Mouse (Mus musculus) layer of hippocampus, adult 11-12 months (tissue): ENCODE data around the gene Ccnjl.

Source experiments
- DNase-seq: peaks from one replicate; pipeline ENCODE4 v3.0.0; 2022; ENCODE audit warnings: low spot score

The Ccnjl gene

GRCm38 (mm10) chr11:43568263-43568662 is 39.7 kb downstream of the Ccnjl start:
- DNase-seq, result peak; percentile 39

GRCm38 (mm10) chr11:43569188-43569587 is 40.6 kb downstream of the Ccnjl start:
- DNase-seq, result no peak

- peak; percentile 39 for DNase-seq
Observed at GRCm38 (mm10) chr11:43569595-43569994, 41.0 kb downstream of the Ccnjl start.

GRCm38 (mm10) chr11:43575061-43575375 is 46.4 kb downstream of the Ccnjl start:
- DNase-seq, result no peak

GRCm38 (mm10) chr11:43575376-43576151 is 47.0 kb downstream of the Ccnjl start:
- no peak for DNase-seq

- DNase-seq, result no peak
Observed at GRCm38 (mm10) chr11:43577713-43578478, 49.3 kb downstream of the Ccnjl start.

- DNase-seq, result peak; percentile 34
Observed at GRCm38 (mm10) chr11:43585211-43586005, 56.8 kb downstream of the Ccnjl start.

GRCm38 (mm10) chr11:43586324-43587090 is 57.9 kb downstream of the Ccnjl start, which contains the start of gene 4933415A04Rik:
Gene 4933415A04Rik (plus strand): TSS chr11:43587040.
- peak; percentile 77 for DNase-seq

- no peak for DNase-seq
Observed at GRCm38 (mm10) chr11:43589530-43590072, 61.0 kb downstream of the Ccnjl start.

GRCm38 (mm10) chr11:43601440-43601839 is 72.9 kb downstream of the Ccnjl start, which contains the start of gene Fabp6:
Gene Fabp6 (minus strand): TSS chr11:43601540.
- DNase-seq, result no peak

- no peak for DNase-seq
Observed at GRCm38 (mm10) chr11:43604207-43604606, 75.6 kb downstream of the Ccnjl start.

GRCm38 (mm10) chr11:43604891-43605290 is 76.3 kb downstream of the Ccnjl start:
- no peak for DNase-seq

- DNase-seq, result no peak
Observed at GRCm38 (mm10) chr11:43605859-43606258, 77.3 kb downstream of the Ccnjl start.

GRCm38 (mm10) chr11:43608440-43608839 is 79.9 kb downstream of the Ccnjl start:
- no peak for DNase-seq

- DNase-seq, result peak; percentile 50
Observed at GRCm38 (mm10) chr11:43610006-43610661, 81.5 kb downstream of the Ccnjl start.

GRCm38 (mm10) chr11:43610662-43611033 is 82.1 kb downstream of the Ccnjl start:
- no peak for DNase-seq

GRCm38 (mm10) chr11:43612834-43613488 is 84.4 kb downstream of the Ccnjl start:
- peak; percentile 90 for DNase-seq

GRCm38 (mm10) chr11:43617924-43618323 is 89.3 kb downstream of the Ccnjl start:
- no peak for DNase-seq

GRCm38 (mm10) chr11:43618403-43618802 is 89.8 kb downstream of the Ccnjl start:
- peak; percentile 29 for DNase-seq

GRCm38 (mm10) chr11:43621769-43622168 is 93.2 kb downstream of the Ccnjl start:
- DNase-seq, result no peak
